In the genomic region with DNA sequence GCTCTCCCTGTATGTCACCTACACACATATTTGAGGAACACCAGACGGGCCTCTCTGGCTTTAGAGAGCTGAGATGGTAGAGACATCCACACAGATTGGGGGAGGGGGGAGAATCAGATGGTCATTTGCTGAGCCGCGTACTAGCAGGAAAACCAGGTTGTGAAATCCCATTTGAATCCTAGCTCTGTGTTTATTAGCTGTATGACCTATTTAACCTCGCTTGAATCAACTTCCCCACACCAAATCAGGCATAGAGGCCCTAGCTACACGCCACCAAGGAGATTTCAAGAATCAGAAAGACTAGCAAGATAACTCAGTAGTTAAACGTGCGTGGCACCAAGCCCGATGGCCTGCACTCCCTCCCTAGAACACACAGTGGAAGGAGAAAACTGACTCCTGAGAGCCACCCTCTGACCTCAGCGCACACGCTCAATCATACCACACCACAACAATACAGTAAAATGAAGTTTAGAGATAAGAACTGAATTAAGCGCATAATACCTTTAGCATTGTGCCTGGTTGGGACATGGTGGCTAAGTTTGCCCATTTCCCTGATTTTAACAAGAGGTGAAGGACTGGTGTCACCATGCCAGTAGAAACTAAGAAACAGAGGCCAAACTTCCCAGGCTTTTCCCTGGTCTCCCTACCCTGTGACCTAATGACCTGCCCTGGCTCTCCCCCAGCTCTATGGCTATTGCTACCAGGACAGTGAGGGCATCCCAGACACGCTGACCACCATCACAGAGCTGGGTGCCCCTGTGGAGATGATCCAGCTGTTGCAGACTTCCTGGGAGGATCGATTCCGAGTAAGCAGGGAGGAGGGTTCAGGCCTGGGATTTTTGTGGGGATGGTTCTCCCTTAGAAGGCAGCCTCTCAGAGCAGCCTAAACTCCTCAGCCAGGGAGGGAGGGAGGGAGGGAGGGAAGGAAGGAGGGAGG, we compare ENCODE assay signal across 8 mouse cellular contexts. TPM values are rescaled to one million over a fixed set of nuclear protein-coding genes. Genes with fewer than 3 reads are reported as not detected.
DNase-seq lines count a peak whose midpoint lies in the region; ATAC-seq and TF ChIP-seq lines count a peak whose summit lies in the region.

No protein-coding gene starts in this region.

- peaks cover 48% of the 10 kb centered on the region for H3K4me1 ChIP-seq in forebrain, embryonic 15.5 days
- peaks cover 69% of the 10 kb centered on the region for H3K4me1 ChIP-seq in intestine, embryonic 16.5 days (ENCODE audit: control insufficient read depth, insufficient read depth, low read length)

- H3K4me3 ChIP-seq in gastrocnemius, adult 2 months = peak overlapping the region; percentile 96
- H3K4me3 ChIP-seq in forebrain, embryonic 15.5 days = no peak overlapping the region
- peak overlapping the region; percentile 94 for H3K4me3 ChIP-seq in intestine, embryonic 16.5 days (ENCODE audit: low read length)

- no peak for ATAC-seq in forebrain, embryonic 15.5 days (replicated peaks)
- no peak for ATAC-seq in intestine, embryonic 16.5 days

- intact Hi-C loops in gastrocnemius, adult 2 months (cut with DNase I) = loop anchor here (5.0 kb wide), 1 partner anchor 62 kb away; no protein-coding TSS in a partner anchor
- intact Hi-C loops in gastrocnemius, postnatal 36 days (cut with DNase I) = loop anchor here (5.0 kb wide), 1 partner anchor 62 kb away; no protein-coding TSS in a partner anchor

- H3K36me3 ChIP-seq in forebrain, embryonic 15.5 days = peaks cover 6% of the 10 kb centered on the region; the same call in 1 of the 2 replicates
- H3K36me3 ChIP-seq in intestine, embryonic 16.5 days (ENCODE audit: control insufficient read depth, insufficient read depth, low read length) = peaks cover 26% of the 10 kb centered on the region

- H3K27me3 ChIP-seq in forebrain, embryonic 15.5 days = no peaks in the 10 kb centered on the region
- no peaks in the 10 kb centered on the region for H3K27me3 ChIP-seq in intestine, embryonic 16.5 days (replicated peaks; ENCODE audit: control insufficient read depth, insufficient read depth, low read length)

- peak overlapping the region; percentile 97; the same call in 1 of the 2 replicates for H3K4me2 ChIP-seq in forebrain, embryonic 15.5 days (replicated peaks)
- peak overlapping the region; percentile 92 for H3K4me2 ChIP-seq in intestine, embryonic 16.5 days (ENCODE audit: low read depth, low read length)

- no peaks in the 10 kb centered on the region for H3K9me3 ChIP-seq in forebrain, embryonic 15.5 days
- no peaks in the 10 kb centered on the region for H3K9me3 ChIP-seq in intestine, embryonic 16.5 days (ENCODE audit: control insufficient read depth, low read length)

- DNase-seq in gastrocnemius, adult 2 months = peak; percentile 76
- DNase-seq in gastrocnemius, postnatal 36 days = no peak
- DNase-seq in lung, postnatal 14 days = peak; percentile 22
- DNase-seq in natural killer cell, adult 2 months (ENCODE audit: low spot score in 2 of 2) = no peak
- DNase-seq in embryo, embryonic 9.5 days (ENCODE audit: extremely low spot score) = no peak
- DNase-seq in cerebellum, postnatal 4 days (ENCODE audit: low spot score in 2 of 2) = no peak

- no peak overlapping the region for H3K9ac ChIP-seq in forebrain, embryonic 15.5 days (replicated peaks)
- H3K9ac ChIP-seq in intestine, embryonic 16.5 days (ENCODE audit: low read depth, low read length) = peak overlapping the region; percentile 100

- TF ChIP-seq CTCF in gastrocnemius, adult 2 months (IDR thresholded peaks at IDR 0.05) = no peak

- H3K27ac ChIP-seq in gastrocnemius, adult 2 months = peak overlapping the region; percentile 94
- H3K27ac ChIP-seq in forebrain, embryonic 15.5 days (replicated peaks) = no peak overlapping the region
- peak overlapping the region; percentile 94 for H3K27ac ChIP-seq in intestine, embryonic 16.5 days (ENCODE audit: low read length)

- WGBS in forebrain, embryonic 15.5 days = 71% methylated on average over 14 of the region's 14 CpGs
- 39% methylated on average over 14 of the region's 14 CpGs for WGBS in intestine, embryonic 16.5 days

RNA-seq across cellular contexts. Expression of gene Pkdcc, which starts 4.5 kb away (rescaled TPM):
- total RNA-seq in gastrocnemius, adult 2 months (2021) = 100 to 1,000 TPM in 1 of 2 experiments, 10 to 100 TPM in 1; 96.3 to 115 TPM
- total RNA-seq in gastrocnemius, postnatal 36 days (2021) = 10 to 100 TPM; 86.3 to 90.2 TPM
- polyA plus RNA-seq in forebrain, embryonic 15.5 days (2015; fragmentation: Nextera tagmentation; extraction: Ambion mirVana) = 6.5 and 7.4 TPM in 2 replicates
- 18.3 and 18.7 TPM in 2 replicates for polyA plus RNA-seq in intestine, embryonic 16.5 days (2015; fragmentation: Nextera tagmentation; extraction: Ambion mirVana)

Comparison
In these comparisons a context has a peak if more than half of its experiments do, and no peak if none do; other contexts are left out.
1. DNase-seq: peak in gastrocnemius, adult 2 months (single experiment) and lung, postnatal 14 days (single experiment); none in gastrocnemius, postnatal 36 days (0 of 2), natural killer cell, adult 2 months (0 of 2), embryo, embryonic 9.5 days (single experiment) and cerebellum, postnatal 4 days (0 of 2).